Mouse (Mus musculus): Measurements from ENCODE around the gene Zc3h10.
A peak's percentile ranks its signal among the peaks of the same experiment; 100 is the strongest.
"Not testable (repeated sequence)": the region's sequence is repeated elsewhere in the genome, so short reads cannot be mapped to it uniquely, and the experiment has no call there.

The Zc3h10 gene

GRCm38 (mm10) chr10:128547361-128548032 is at the start of gene Zc3h10:
Gene Zc3h10 (minus strand): TSS chr10:128547774.
- peak; percentile 98 for DNase-seq (ENCODE audit: low spot score)

DNA sequence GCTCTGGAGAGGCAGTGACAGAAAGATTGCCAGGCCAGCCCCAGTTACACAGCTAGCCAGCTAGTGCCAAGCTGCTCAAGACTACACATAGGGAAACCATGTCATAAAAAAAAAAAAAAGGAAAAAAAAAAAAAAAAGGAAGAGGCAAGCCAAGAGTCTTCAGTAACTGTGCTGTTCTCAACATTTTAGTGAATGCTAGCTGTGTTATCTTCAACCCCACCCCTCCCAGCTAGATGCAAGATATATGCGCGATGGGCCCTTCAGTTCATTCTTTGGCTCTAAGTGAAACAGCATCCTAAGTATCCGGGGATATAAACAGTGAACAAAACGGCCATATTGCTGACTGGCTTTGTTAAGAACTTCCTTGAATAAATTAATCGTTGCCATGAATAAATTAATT is 45.2 kb upstream of the Zc3h10 start:
- no peak for DNase-seq (ENCODE audit: low spot score)

GRCm38 (mm10) chr10:128591436-128591835 is 43.9 kb upstream of the Zc3h10 start:
- DNase-seq (ENCODE audit: low spot score): no peak

DNA sequence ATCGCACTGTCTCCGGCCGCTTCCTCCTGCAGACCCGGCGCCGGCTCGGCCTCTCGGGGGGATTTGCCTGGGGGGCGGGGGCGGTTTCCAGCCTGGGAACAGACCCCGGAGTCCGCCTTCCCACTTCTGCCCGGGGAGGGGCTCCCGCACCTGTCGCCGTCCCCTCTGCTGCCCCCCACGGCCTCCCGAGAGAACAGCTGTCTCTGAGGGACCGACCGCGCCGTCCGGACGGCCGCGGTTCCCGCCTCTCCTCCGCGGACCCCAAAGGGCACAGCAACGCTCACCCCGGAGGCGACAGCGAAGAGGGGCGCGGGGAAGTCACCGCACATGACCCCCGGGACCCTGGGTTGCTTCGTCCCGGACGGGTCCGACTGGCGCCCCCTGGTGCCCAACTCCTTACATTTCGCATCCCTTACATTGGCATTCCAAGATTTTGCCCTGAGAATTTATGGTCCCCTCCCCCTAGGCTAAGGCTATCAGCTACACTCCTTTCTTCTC is 42.7 kb upstream of the Zc3h10 start:
- peak; percentile 87 for DNase-seq (ENCODE audit: low spot score)

GRCm38 (mm10) chr10:128589464-128590192 is 42.1 kb upstream of the Zc3h10 start, which contains the start of gene Erbb3:
Gene Erbb3 (minus strand): TSS chr10:128589652.
- peak; percentile 74 for DNase-seq (ENCODE audit: low spot score)

DNA sequence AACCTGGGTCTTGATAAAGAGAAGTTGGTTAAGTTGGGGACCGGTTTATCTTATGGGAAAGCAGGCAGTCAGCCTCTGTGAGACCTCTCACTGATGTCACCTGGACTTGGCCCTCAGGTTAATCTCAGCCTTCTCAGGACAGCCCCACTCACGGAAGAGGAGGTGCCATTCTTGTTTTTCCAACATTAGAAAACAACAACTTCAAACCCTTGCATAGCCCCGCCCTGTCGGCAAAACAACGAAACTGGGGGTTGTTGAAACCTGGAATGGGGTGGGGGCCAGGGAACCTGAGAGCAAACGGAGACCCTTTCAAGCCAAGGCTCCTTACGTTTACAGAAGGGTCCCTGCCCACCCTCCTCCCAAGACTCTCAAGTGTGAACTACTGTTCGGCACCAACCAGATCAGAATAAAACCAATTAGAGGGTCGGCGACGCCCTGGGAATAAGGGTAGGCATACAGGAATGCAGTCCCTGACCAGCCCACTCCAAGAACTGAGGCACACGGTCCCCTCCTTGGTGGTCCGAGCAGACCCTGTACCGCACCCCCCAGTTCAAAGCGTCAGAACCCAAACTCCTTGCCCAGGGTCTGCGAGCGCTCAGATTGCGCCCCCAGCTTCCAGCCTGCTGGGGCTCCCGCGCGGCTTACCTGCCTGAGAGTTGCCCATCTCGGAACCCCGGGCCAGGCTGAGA is 41.3 kb upstream of the Zc3h10 start:
- peak; percentile 23 for DNase-seq (ENCODE audit: low spot score)

GRCm38 (mm10) chr10:128588136-128588535 is 40.6 kb upstream of the Zc3h10 start:
- peak; percentile 16 for DNase-seq (ENCODE audit: low spot score)

- DNase-seq (ENCODE audit: low spot score): no peak
Observed at GRCm38 (mm10) chr10:128587697-128588096, 40.1 kb upstream of the Zc3h10 start.

GRCm38 (mm10) chr10:128587120-128587519 is 39.5 kb upstream of the Zc3h10 start:
- no peak for DNase-seq (ENCODE audit: low spot score)

DNA sequence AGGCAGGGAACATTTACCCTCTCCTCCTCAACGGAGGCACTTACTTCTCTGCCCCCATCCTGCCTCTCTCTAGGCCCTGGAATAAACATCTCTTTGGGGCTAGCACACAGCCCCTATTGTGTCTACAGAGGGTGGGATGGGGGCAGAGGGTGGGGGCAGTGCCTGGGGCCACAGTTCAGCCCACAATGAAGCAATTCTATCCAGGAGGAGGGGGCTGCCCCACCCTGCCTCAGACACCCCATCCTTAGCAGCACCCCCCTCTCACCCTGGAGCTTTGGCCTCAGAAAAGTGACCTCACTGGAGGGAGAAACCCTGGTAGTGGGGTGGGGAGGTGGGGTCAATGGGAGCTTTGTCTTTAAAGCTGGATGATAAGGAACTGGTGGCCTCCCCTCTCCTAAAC is 39.0 kb upstream of the Zc3h10 start:
- no peak for DNase-seq (ENCODE audit: low spot score)

GRCm38 (mm10) chr10:128584386-128584785 is 36.8 kb upstream of the Zc3h10 start:
- DNase-seq (ENCODE audit: low spot score): peak; percentile 37

GRCm38 (mm10) chr10:128583644-128584043 is 36.1 kb upstream of the Zc3h10 start:
- DNase-seq (ENCODE audit: low spot score): peak; percentile 21

- no peak for DNase-seq (ENCODE audit: low spot score)
Observed at GRCm38 (mm10) chr10:128579731-128580130, 32.2 kb upstream of the Zc3h10 start.

DNA sequence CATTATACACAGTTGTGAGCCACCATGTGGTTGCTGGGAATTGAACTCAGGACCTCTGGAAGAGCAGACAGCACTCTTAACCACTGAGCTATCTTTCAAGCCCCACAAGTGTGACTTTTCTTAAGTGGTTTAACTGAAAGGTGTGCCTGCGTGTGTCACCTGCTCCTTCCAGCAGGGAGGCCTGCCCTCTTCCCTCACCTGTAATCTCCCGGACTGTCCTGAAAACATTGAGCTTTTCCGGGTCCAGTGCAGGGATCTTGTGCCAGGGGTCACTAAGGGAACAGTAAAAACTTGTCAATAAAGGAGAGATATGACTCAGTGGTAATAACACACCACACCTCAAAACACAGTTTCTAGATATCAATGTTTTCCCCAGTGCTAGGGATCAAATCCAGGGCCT is 31.7 kb upstream of the Zc3h10 start:
- no peak for DNase-seq (ENCODE audit: low spot score)

DNA sequence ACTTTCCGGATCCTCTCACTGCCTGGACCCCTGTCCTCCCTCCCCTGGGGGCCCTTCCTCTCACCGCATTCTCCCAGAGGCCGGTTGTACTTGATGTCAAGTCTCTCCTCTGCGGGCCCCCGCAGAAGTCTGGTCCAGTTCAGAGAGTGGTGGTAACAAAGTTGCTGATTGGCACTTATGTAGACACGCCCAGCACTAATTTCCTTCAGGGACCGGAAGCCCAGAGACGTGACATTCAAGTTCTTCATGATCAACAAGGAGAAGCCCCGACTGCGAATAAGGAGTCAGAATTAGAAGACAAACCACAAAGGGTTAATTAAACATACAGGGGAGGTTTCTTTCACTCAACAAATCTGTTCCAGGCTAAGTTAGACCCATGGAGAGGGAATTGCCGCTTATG is 30.8 kb upstream of the Zc3h10 start:
- no peak for DNase-seq (ENCODE audit: low spot score)

DNA sequence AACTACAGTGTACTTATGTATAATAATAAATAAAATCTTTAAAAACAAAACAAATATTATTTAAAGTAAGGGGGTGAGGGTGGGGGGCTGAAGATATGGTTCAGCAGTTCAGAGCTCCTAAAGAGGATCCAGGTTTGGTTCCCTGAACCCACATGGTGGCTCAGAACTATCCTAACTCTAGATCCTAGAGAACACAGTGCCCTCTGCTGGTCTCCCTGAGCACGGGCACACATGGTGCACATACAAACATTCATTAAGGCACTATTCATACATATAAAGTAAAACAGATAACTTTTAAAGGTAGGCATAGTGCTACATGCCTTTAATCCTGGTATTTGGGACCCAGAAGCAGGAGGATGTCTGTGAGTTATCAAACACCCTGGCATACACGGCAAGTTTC is 27.5 kb upstream of the Zc3h10 start:
- DNase-seq (ENCODE audit: low spot score): peak; percentile 29

DNA sequence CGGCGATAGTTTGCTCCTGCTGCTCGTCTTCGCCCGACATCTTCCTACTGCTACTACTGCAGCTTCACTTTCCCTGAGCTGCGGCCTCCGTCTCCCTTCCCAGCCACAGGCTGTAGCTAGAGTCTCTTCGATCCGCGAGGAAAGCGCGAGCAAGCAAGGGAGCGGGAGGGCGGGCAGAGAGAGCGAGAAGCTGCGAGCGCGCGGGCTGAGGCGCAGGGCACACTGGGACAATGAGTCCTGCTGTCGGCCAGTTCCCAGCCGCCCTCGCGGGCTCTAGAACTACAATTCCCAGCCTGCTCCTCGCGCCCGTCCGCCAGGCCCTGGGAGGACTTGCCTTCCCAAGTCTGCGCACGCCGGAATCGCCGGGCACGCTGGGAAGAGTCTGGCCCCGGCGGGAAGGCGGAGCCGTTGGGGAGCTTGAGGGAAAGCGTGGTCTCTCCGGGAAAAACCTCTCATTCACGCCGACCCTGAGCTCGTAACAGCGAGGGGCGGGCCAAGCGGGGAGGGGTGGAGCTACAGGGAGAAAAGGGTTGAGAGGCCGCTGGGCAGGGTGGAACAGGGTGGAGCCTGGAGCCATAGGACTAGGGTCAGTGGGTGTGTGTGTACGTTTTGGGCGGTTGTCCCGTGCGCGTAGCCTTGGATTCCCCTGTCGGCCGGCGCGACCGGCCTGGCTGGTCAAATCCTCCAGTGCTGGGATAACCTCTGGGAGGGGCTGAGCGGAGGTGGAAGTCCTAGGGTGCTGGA is 18.4 kb upstream of the Zc3h10 start, which contains the start of gene Pa2g4:
Gene Pa2g4 (minus strand): TSS at position 200 of the 744 bp plus-strand sequence.
- peak; percentile 99 for DNase-seq (ENCODE audit: low spot score)

GRCm38 (mm10) chr10:128565206-128565787 is 17.7 kb upstream of the Zc3h10 start:
- DNase-seq (ENCODE audit: low spot score): peak; percentile 59

DNA sequence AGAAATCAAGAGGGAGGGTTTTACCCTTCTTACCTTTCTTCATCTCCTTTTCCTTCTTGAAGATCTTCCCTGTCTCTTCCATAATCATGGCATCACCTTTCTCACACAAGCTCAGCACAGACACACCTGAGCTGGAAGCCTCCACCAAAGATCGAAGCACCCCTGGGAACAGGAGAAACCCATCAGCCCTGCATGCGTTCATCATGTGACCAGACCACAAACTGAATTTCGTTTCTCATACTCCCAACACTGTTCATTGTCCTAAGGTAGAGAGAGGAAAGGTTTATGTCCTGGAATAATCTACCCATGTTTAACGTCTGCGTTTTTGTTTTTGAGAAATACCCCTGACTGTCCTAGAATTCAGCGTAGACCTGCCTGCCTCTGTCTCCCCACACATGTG is 16.0 kb upstream of the Zc3h10 start:
- no peak for DNase-seq (ENCODE audit: low spot score)

DNA sequence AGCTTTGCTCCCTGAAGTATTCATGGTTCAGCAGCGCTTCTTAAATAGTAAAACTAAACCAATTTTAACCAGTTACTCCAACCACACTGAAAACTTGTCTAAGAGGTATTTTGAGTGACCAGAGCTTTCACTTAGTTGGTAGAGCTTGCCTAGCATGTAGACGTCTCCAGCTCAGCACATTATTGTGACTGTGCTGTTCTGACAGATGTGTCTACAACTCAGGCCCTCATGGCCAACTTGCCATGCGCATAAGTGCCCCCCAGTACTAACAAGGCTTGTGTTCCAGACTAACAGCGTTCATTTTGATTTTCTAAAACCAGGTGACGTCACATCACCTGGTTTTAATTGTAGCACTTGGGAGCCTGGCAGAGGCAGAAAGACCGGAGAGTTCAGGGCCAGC is 9.4 kb upstream of the Zc3h10 start:
- no peak for DNase-seq (ENCODE audit: low spot score)

DNA sequence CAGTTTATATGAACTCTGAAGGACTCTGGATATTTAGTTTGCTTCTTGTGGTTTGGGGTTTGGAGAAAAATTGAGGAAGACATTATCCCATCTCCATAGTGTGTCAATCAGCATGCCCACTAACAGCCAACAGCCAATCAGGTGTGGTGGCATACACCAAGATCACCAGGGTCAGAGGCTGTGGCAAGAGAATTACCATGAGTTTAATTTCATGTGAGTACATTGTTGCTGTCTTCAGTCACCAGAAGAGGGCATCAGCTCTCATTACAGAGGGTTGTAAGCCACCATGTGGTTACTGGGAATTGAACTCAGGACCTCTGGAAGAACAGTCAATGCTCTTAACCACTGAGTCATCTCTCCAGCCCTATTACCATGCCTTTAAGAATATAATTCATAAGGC is 8.7 kb upstream of the Zc3h10 start:
- DNase-seq (ENCODE audit: low spot score): peak; percentile 34

GRCm38 (mm10) chr10:128555567-128555966 is 8.0 kb upstream of the Zc3h10 start:
- DNase-seq (ENCODE audit: low spot score): not testable (repeated sequence)
